Mouse (Mus musculus) heart, adult 2 months (tissue): ENCODE data around the gene Ppid.

Source experiments
- CTCF ChIP-seq: fragments of 200-600 bp; IDR thresholded peaks from 2 replicates; pipeline ENCODE4 v1.8.1; 2022; ENCODE audit warnings: antibody characterized with exemption, mild to moderate bottlenecking, moderate library complexity
- EP300 ChIP-seq: fragments of 200-500 bp; IDR thresholded peaks from 2 replicates; pipeline ENCODE4 v1.6.1; 2011; ENCODE audit warnings: low read depth, low read length, control low read depth; ENCODE audit not compliant: insufficient read depth
- POLR2A ChIP-seq: fragments of 200-500 bp; IDR thresholded peaks from 2 replicates; pipeline ENCODE4 v1.6.1; 2011; ENCODE audit warnings: mild to moderate bottlenecking, low read depth, low read length, control low read depth; ENCODE audit not compliant: insufficient read depth

GRCm38 (mm10) chr3:79559773-79560045 is 31.4 kb upstream of the Ppid start:
- TF ChIP-seq CTCF = no peak
- no peak for TF ChIP-seq POLR2A
- TF ChIP-seq EP300 = no peak
